Mouse (Mus musculus) lung, postnatal 0 days (tissue): Measurements from ENCODE around the gene Pbp2. TPM values are rescaled to one million over a fixed set of nuclear protein-coding genes. Genes with fewer than 3 reads are reported as not detected.

ENCODE experiments used
- ATAC-seq: fragments of 200-750 bp; cut with Nextera tagmentation; 2 replicates; pipeline ENCODE4 v1.8.0; 2017; ENCODE audit warnings: moderate library complexity
- DNase-seq: peaks from one replicate; pipeline ENCODE4 v3.0.0-alpha.2; 2016; ENCODE audit warnings: low spot score
- H3K27ac ChIP-seq: fragments of 300-500 bp; sonication (generic); 2 replicates; pipeline ENCODE4 v1.5.1; 2014; ENCODE audit warnings: antibody characterized with exemption, mild to moderate bottlenecking, low read length, mixed read lengths
- H3K27me3 ChIP-seq: fragments of 300-500 bp; sonication (generic); replicated peaks from 2 replicates; pipeline ENCODE4 v1.6.1; 2014; ENCODE audit warnings: low read length, mixed read lengths; ENCODE audit not compliant: insufficient read depth
- H3K36me3 ChIP-seq: fragments of 300-500 bp; sonication (generic); 2 replicates; pipeline ENCODE4 v1.6.1; 2014; ENCODE audit warnings: low read length, mixed read lengths; ENCODE audit not compliant: insufficient read depth
- H3K4me1 ChIP-seq: fragments of 300-500 bp; sonication (generic); 2 replicates; pipeline ENCODE4 v1.6.1; 2014; ENCODE audit warnings: antibody characterized with exemption, low read depth, low read length, mixed read lengths; ENCODE audit not compliant: insufficient read depth
- H3K4me2 ChIP-seq: fragments of 300-500 bp; sonication (generic); replicated peaks from 2 replicates; pipeline ENCODE4 v1.6.1; 2014; ENCODE audit warnings: low read depth, mild to moderate bottlenecking, low read length, moderate library complexity, mixed read lengths
- H3K4me3 ChIP-seq: fragments of 300-500 bp; sonication (generic); 2 replicates; pipeline ENCODE4 v1.5.1; 2014; ENCODE audit warnings: low read depth, low read length
- H3K9ac ChIP-seq: fragments of 300-500 bp; sonication (generic); replicated peaks from 2 replicates; pipeline ENCODE4 v1.6.1; 2014; ENCODE audit warnings: low read depth, mild to moderate bottlenecking
- H3K9me3 ChIP-seq: fragments of 300-500 bp; sonication (generic); 2 replicates; pipeline ENCODE4 v1.6.1; 2016; ENCODE audit warnings: low read length, mixed read lengths
- CTCF ChIP-seq: IDR thresholded peaks from 2 replicates; pipeline ENCODE4 v1.5.1; 2016; ENCODE audit warnings: antibody characterized with exemption, mild to moderate bottlenecking
- EP300 ChIP-seq: IDR thresholded peaks from 2 replicates; pipeline ENCODE4 v1.6.1; 2016; ENCODE audit warnings: antibody characterized with exemption, mild to moderate bottlenecking, control low read depth
- WGBS: fragments of 180-500 bp; shearing (Covaris S2); extraction: QIAGEN DNeasy Blood & Tissue Kit; methylation state at CpG from one replicate; pipeline ENCODE4 v1.1.7; 2014; 5-methylcytosine and 5-hydroxymethylcytosine counted together
- polyA plus RNA-seq: library from polyadenylated mRNA; unstranded; fragments of >200 nt; fragmentation: Nextera tagmentation; extraction: Ambion mirVana; gene quantifications from 2 replicates; pipeline ENCODE4 v1.2.1, GENCODE M21; 2015

The Pbp2 gene
- polyA plus RNA-seq, 1 experiment from 2014 or later: 0.42 TPM

DNA sequence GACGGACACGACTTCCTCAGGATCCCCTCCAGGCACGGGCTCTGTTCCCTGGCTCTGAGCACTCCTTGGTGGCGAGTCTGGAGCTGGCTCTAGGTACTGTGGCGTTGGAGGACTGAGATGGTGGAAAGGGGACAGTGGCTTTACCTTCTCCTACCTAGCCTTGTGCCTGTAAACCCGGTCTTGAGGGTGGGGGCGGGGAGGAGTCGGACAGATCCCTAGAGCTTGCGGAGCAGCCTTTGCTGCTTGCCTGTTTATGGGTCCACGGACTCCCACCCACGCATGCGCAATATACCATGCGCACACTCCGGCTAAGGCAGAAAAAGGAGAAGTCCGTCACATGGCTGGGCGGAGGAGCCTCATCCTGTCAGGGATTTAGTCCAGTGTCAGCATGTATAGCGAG is 13.9 kb downstream of the Pbp2 start:
- no peak overlapping the region for H3K9ac ChIP-seq
- TF ChIP-seq EP300: no peak
- no peak for TF ChIP-seq CTCF
- H3K36me3 ChIP-seq: no peaks in the 10 kb centered on the region
- ATAC-seq: peak; percentile 7; the same call in 1 of the 2 replicates
- 0 out of 2 replicates have a peak overlapping the region, but pooled peaks have one; percentile 8 for H3K4me2 ChIP-seq
- H3K4me1 ChIP-seq: peaks cover 5% of the 10 kb centered on the region; the same call in 1 of the 2 replicates
- DNase-seq: peak; percentile 35
- no peaks in the 10 kb centered on the region for H3K9me3 ChIP-seq
- no peak overlapping the region for H3K4me3 ChIP-seq
- H3K27ac ChIP-seq: peak overlapping the region; percentile 49; the same call in 1 of the 2 replicates
- 56% methylated on average over 17 of the region's 17 CpGs for WGBS
- H3K27me3 ChIP-seq: no peaks in the 10 kb centered on the region

DNA sequence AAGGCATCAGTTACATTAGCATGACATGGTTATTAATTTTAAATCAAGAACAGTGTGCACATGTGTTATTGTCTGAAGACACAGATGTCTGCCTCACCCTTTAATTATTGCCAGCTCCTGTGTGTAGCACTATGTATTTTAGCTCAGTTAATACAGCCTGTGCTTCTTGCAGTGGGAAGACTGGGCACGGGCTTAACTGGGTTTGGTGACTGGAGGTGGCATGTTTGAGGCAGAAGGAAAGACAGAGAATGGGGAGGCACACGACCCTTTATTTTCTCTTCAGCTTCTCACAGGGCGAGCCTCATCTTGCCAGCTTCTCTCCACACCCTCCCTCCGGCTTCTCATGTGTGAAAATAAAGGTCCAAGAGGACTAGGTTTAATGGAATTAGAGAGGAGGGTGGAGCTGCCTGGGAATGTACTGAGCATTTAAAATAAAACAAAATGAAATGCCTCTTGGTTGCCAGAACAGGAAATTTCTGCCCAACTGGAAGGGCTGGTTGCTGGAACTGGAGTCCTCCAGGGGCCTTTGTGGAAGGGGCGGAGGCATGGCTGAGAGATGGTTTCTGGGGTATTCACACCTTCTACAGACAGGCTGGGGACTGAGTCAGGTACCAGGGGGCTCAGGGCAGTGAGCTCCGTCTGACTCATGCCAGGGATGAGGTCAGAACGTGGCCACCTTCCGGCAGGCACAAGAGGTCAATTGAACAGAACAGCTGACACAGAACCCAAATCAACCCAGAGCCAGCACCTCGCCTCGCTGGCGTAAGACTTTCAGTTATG is 14.9 kb downstream of the Pbp2 start:
- WGBS: 47% methylated on average over 11 of the region's 11 CpGs
- Histone ChIP-seq H3K4me2 (no peak overlapping the region), H3K36me3 (no peaks in the 10 kb centered on the region), H3K27me3 (no peaks in the 10 kb centered on the region), H3K9ac (no peak overlapping the region), H3K9me3 (no peaks in the 10 kb centered on the region), H3K4me3 (no peak overlapping the region), H3K4me1 (peaks cover 5% of the 10 kb centered on the region; the same call in 1 of the 2 replicates), H3K27ac (peak overlapping the region; percentile 51)
- TF ChIP-seq EP300 (peak; percentile 79; the same call in 1 of the 2 replicates), CTCF (no peak)
- peak; percentile 48 for ATAC-seq
- DNase-seq: peak; percentile 65

GRCm38 (mm10) chr6:135294150-135294549 is 16.1 kb downstream of the Pbp2 start:
- Histone ChIP-seq H3K36me3 (no peaks in the 10 kb centered on the region), H3K4me3 (no peak overlapping the region), H3K27me3 (no peaks in the 10 kb centered on the region), H3K9me3 (no peaks in the 10 kb centered on the region), H3K27ac (0 out of 2 replicates have a peak overlapping the region, but pooled peaks have one; percentile 51), H3K4me2 (no peak overlapping the region), H3K9ac (no peak overlapping the region), H3K4me1 (peaks cover 5% of the 10 kb centered on the region; the same call in 1 of the 2 replicates)
- TF ChIP-seq CTCF (no peak), EP300 (peak; percentile 61; the same call in 1 of the 2 replicates)
- peak; percentile 30; the same call in 1 of the 2 replicates for ATAC-seq
- DNase-seq: peak; percentile 76
- WGBS: 32% methylated on average over 6 of the region's 6 CpGs

DNA sequence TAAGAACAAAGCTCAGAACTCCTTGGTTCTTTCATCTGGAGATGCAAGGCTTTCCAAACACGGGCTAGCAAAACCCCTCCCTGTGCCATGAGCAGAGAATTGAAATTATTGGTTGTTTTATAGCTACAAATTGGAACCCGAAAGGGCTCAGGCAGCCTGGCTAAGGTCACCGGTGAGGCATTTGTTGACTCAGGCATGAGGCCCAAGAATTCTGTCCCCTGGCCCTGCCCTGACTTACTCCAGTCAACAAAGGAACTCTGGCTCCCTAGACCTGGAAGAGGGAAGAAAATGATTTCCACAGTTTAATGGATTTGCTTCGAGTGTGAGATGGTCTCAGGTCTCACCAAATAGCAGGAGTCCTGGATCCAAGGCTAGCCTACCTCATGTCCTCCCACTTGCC is 17.8 kb downstream of the Pbp2 start:
- TF ChIP-seq CTCF (no peak), EP300 (no peak)
- no peaks in the 10 kb centered on the region for H3K36me3 ChIP-seq
- H3K27ac ChIP-seq: no peak overlapping the region
- peaks cover 5% of the 10 kb centered on the region; the same call in 1 of the 2 replicates for H3K4me1 ChIP-seq
- peak; percentile 54 for ATAC-seq
- peak; percentile 69 for DNase-seq
- no peak overlapping the region for H3K4me2 ChIP-seq
- no peaks in the 10 kb centered on the region for H3K9me3 ChIP-seq
- no peak overlapping the region for H3K9ac ChIP-seq
- WGBS: 43% methylated on average over 4 of the region's 4 CpGs
- H3K4me3 ChIP-seq: no peak overlapping the region
- no peaks in the 10 kb centered on the region for H3K27me3 ChIP-seq

- no peaks in the 10 kb centered on the region for H3K9me3 ChIP-seq
- no peaks in the 10 kb centered on the region for H3K36me3 ChIP-seq
- DNase-seq: no peak
- H3K27me3 ChIP-seq: no peaks in the 10 kb centered on the region
- no peak overlapping the region for H3K9ac ChIP-seq
- WGBS: 44% methylated on average over 10 of the region's 10 CpGs
- no peak overlapping the region for H3K27ac ChIP-seq
- ATAC-seq: no peak
- no peak overlapping the region for H3K4me2 ChIP-seq
- TF ChIP-seq CTCF (no peak), EP300 (no peak)
- no peaks in the 10 kb centered on the region for H3K4me1 ChIP-seq
- H3K4me3 ChIP-seq: no peak overlapping the region
These were observed 30.3 kb downstream of the Pbp2 start for GRCm38 (mm10) chr6:135279856-135280255.

DNA sequence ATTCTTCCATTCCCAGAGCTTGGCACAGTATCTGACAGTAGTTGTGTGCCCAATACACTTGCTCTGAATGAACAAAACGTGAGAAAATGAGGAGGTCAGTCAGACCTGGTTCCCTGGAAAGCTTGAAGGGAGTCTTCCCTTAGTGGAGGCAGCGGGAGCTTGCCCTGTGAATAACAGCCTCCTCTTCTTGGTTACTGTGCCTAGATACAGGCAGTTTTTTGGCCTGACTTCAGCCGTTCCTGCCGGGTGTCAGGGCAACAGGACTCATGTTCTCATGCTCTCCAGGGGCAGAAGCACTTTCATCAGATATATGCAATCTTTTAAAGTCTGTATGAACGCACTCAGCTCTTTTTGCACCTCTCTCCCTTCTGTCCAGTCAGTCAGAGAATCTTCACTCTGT is 30.9 kb downstream of the Pbp2 start:
- TF ChIP-seq EP300: no peak
- no peak for TF ChIP-seq CTCF
- Histone ChIP-seq H3K4me2 (no peak overlapping the region), H3K4me3 (no peak overlapping the region), H3K27ac (no peak overlapping the region), H3K27me3 (no peaks in the 10 kb centered on the region), H3K9me3 (no peaks in the 10 kb centered on the region), H3K9ac (no peak overlapping the region), H3K4me1 (no peaks in the 10 kb centered on the region), H3K36me3 (no peaks in the 10 kb centered on the region)
- DNase-seq (no peak), ATAC-seq (no peak)
- WGBS: 35% methylated on average over 5 of the region's 5 CpGs
